Mouse (Mus musculus) adrenal gland, adult (tissue): Measurements from ENCODE around the gene Parp2.
"Not testable (repeated sequence)": the region's sequence is repeated elsewhere in the genome, so short reads cannot be mapped to it uniquely, and the experiment has no call there.

ENCODE experiments used
- DNase-seq, 2 experiments: peaks; one replicate each; pipeline ENCODE4 v3.0.0; 2022 to 2023; ENCODE audit warnings: low spot score in 1 of 2; ENCODE audit not compliant: inconsistent age in 2 of 2

Gene Parp2

DNA sequence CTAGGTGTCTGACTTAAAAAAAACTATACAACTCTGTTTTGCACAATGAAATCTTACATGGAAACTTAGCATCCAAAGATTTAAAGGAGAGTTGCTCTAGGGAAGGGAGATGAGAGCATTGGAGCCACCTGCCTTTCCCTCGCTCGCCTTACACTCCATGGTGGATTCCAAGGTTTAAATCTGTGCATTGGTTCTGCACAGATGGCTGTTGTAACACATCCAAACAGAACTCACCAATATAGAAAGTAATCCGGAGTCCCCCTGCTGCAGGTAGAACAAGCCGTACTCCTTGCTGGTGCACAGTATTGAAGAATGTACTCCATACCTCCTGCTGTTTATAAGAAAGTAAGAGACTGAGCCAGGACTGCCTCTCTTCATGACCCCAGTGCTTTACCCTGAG, 18.9 kb downstream of the Parp2 start:
- DNase-seq = no peak

DNA sequence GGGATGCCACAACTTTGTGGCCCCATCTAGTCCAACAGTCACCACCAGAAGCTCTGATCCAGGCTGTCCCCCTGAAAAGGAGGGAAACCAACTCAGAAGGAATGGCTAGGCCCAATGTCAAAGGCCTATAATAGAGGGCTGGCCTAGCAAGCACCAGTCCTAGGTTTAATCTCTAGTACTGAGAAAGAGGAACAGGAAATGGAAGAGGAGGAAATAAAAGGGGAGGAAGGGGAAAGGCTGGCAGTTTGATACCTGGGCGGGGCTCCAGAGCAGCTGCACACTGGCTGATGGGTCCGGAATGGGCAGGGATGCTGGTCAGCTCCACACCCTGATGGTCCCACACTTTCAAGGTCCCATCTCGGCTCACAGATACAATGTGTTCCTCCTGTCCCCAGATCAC, 22.2 kb downstream of the Parp2 start:
- no peak for DNase-seq

DNA sequence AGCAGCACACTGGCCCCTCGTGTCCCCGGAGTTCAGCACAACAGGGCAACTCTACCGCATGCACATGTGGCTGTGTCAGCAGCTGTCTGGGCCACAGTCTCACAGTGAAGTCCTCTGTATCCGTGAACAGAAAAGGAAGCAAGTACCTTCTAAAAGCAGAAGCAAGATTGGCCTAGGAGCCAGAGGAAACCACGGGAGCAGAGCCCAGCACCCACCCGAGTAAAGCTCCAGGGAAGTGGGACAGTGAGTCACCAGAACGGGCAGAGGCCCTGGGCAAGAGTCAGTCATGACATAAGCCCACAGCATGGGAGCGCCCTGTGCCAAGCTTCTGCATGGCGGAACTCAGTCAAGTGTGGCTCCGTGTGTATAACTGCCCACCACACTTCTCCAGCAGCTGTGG, 26.3 kb downstream of the Parp2 start:
- DNase-seq = peak; percentile 32 to 51

DNA sequence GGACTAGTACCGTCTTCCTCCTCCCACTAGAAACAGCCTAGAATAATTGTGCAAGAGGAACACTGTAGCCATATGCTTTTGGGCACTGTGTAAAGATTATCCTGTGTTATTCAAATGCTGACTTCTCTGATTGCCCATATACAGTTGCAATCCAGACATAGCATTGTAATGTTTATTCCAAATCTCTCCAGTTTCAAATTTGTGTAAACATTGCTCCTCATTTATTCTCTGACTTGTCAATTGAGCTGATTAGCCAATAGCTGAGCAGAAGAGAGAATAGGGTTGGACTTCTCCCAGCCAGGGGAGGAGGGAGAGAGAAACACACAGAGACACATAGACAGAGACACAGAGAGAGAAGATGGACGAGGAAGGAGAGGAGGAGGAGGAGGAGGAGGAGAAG, 26.8 kb downstream of the Parp2 start:
- no peak for DNase-seq

DNA sequence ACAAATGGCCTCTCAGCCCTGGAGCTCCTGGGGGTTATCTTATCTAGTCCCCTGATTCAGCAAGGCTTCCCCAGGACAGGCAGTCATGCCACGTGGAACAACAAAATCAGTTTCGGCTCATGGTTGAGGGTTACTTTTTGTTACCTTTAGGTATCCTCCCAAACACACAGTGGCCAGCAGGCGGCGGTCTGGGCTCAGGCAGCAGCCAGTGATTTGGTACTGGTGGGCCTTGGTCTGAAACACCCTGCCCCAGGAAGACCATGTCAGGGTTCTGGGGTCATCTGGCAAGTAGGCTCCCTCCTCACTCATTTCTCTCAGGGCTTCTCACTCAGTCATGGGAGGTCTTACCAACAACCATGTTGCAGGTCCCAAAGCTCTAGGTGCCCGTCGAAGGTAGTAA, 29.6 kb downstream of the Parp2 start:
- no peak for DNase-seq

DNA sequence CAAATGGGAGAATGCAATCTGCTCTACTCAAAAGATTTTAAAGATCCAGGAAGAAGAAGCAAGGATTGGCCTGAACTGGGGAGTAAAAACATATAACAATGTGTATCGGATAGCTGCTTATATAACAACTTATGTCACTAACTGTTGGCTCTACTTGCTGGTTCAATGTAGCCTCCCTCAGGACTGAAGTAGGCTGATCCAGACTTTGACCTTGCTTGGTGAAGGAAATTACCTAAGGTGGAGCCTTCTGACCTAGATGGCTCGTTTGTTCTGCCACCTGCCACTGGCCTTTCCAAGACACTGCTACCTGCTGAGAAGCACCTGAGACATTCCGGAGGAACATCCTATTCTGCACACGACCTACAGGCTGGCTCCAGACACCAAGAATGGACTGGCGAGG, 48.1 kb downstream of the Parp2 start:
- DNase-seq = no peak

DNA sequence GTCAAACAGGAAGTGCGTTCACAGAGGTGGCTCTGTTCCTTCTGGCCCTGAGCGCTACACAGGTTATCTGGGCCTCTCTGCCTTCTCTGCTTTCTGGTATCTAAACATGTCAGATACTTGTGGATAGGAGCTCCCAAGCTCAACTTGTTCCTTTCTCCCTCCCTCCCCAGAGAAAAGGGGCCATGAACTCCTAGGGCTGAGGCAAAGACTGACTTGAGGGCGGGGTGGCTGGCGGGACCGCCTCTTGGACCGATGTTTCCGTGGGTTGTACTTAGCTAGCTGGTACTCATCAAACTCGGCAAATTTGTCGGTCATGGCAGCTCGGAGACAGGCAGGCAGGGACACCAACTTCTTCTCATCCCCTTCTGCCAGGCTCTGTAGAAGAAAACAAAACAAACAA, 55.0 kb downstream of the Parp2 start:
- DNase-seq = no peak

DNA sequence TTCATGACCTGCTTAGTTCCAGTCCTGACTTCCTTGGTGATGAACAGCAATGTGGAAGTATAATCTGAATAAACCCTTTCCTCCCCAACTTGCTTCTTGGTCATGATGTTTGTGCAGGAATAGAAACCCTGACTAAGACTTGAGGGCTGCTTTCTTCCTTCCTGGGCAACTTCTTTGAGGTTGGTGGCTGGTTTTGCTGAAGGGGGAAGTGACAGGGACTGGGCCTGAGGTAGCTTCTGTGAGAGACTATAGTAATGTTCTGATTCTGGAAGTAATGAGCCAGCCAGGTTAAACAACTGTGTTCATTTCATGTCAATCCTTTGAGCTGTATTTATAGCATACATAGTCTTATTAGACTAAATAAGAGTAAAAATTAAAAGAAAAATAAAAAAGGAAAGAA, 57.4 kb downstream of the Parp2 start:
- not testable (repeated sequence) for DNase-seq

DNA sequence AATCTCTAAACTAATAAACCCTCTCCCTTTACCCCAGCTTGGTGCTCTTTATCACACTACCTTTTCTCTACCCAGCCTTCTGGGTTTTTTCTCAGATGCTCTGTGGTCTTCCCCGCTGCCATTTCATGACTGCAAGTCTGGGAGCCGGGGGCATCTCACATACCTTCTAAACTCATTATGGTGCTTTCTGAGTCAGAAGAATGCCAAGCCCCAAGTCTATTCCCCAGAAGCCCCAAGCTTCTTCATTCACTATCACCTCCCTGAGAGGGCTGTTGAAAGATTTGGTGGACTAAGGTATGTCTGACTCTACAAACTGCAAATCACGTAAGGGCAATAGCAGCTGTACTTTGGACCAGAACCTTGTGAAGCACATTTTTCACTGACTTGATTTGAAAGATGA, 59.3 kb downstream of the Parp2 start:
- no peak for DNase-seq

DNA sequence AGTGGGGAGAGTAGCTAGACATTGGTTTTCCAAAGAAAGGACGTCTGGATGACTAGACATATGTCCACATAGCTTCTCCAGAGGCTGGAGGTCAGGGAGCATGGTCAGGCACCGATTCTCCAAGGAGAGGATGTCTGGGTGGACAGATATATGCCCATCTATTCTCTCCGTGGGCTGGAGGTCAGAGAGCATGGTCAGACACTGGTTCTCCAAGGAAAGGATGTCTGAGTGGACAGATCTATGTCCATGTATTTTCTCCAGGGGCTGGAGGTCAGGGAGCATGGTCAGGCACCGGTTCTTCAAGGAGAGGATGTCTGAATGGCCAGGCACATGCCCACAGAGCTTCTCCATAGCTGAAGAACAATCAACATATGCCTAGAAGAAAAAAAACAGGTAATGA, 60.6 kb downstream of the Parp2 start:
- DNase-seq = no peak

DNA sequence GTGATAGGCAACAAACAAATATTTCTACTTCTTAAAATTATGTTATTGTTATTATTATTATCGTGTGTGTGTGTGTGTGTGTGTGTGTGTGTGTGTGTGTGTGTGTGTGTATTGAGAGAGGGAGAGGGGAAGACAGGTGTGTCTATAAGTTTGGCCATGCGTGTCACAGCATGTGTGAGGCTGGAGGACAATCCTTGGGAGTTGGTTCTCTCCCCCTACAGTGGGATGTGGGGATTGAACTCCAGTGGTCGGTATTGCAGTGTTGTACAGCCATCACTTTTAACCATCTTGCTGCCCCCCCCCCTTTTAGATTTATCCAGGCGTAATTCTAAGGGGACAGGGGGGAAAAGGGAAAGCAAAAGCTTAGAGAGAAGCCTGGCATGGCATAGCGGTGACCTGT, 61.0 kb downstream of the Parp2 start:
- no peak for DNase-seq

DNA sequence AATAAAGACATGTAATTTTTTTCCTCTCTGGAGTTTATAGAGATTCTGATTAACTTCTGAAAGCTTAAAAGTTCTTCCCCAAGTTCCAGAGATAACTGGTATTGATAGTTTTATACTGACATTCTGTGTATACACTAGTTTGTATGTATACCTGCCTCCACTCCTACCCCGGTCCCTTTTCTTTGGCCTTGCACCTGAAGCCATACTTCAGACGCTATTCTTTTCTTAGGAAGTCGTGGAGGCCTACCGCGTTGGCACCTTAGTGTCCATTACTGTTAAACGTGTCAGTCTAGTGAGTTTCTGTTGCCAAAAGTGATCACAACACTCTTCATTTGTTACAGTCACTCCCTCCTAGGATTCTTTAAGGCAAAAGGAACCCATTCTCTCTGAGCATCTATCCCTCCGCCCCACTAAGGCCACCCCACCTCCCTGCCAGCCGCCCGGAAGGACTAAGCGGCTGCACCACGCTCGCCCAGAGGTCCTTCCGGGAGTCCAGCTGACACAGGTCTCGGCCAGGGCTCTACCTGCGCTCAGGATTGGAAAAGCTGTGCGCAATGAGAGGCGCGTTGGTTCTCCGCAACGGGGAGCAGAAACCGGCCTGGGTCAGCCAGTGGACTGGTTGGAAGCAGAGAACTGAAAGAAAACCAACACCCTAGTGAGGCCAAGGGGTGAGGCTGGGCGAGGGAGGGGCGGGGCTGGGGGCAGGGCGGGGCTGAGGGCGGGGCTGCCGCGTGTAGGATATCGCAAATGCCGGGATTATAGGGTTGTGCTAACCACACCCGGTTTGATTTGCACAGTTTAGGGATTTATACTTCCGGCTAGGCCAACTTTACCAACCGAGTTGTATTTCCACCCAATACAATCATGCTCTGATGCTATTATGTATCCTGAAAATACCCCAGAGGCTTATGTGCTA, 62.5 kb downstream of the Parp2 start, which contains the start of gene Tep1:
Tep1 (minus strand) TSS at position 672 of the 916 bp plus-strand sequence.
- peak; percentile 84 to 95 for DNase-seq

DNA sequence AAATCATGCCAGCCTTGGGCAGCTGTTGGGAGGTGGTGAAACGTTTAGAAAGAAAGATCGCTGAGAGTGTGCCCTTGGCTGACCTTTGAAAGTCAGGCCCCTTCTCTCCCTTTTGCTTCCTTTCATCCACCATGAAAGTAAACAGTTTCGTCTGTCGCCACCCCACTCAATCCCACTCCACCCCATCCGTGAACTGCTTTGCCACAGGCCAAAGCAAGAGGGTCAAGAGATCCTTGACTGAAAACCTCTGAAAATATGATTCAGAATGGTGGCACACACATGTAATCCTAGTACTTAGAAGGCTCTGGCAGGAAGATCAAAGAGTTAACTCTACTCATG, 63.1 kb downstream of the Parp2 start:
- no peak for DNase-seq
